Mouse (Mus musculus): ENCODE results near the gene Pagr1b. TPM values are rescaled to one million over a fixed set of nuclear protein-coding genes. Genes with fewer than 3 reads are reported as not detected.
A peak's percentile ranks its signal among the peaks of the same experiment; 100 is the strongest.

Gene Pagr1b
- polyA plus RNA-seq, 1 experiment from 2014 or later = not detected

DNA sequence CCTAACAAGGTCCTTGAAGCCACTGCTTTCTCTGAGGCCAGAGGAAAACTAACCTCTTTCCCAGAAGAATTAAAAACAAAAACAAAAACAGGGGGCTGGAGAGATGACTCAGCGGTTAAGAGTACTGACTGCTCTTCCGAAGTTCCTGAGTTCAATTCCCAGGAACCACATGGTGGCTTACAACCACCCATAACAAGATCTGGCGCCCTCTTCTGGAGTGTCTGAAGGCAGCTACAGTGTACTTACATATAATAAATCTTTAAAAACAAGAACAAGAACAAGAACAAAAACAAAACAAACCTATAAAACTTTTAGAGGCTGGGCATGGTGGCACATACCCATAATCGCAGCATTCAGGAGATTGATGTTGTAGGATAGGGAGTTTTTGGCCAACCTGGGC, 19.8 kb downstream of the Pagr1b start:
- no peaks in the 10 kb centered on the region for H3K9me3 ChIP-seq (ENCODE audit: control insufficient read depth, low read length)
- ATAC-seq (ENCODE audit: low FRiP score) = no peak

DNA sequence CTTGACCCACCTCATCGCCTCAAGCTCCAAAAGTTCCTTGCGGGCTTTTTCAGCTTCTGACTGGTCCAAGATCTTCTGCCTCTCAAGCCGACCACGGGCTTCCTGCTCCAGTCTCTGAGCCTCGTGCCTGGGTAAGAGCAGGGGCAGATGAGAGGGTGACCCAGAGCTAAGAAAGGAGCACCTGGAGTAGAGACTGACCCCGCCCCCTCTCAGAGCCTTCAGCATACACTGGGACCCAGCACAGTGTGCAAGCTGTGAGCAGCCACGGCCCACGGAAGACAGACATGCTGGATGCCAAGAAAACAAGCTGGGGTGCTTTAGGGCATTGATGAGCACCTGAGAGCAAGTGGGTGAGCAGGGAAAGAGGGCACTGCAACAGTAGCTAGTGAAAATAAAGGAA, 27.5 kb downstream of the Pagr1b start:
- no peak overlapping the region for H3K27ac ChIP-seq (ENCODE audit: low read depth, low read length)
- no peaks in the 10 kb centered on the region for H3K4me1 ChIP-seq (replicated peaks; ENCODE audit: control insufficient read depth, insufficient read depth, low read length)
- no peaks in the 10 kb centered on the region for H3K27me3 ChIP-seq (ENCODE audit: control insufficient read depth, insufficient read depth, low read length)
- ATAC-seq (ENCODE audit: low FRiP score) (no peak), DNase-seq (ENCODE audit: low spot score) (no peak)
- no peak overlapping the region for H3K4me2 ChIP-seq (replicated peaks; ENCODE audit: low read depth, low read length)
- WGBS = 75% methylated on average over 8 of the region's 8 CpGs
- no peaks in the 10 kb centered on the region for H3K9me3 ChIP-seq (ENCODE audit: control insufficient read depth, low read length)
- H3K4me3 ChIP-seq (ENCODE audit: low read depth, low read length) = no peak overlapping the region
- no peaks in the 10 kb centered on the region for H3K36me3 ChIP-seq (ENCODE audit: control insufficient read depth, insufficient read depth, low read length)
- no peak overlapping the region for H3K9ac ChIP-seq (ENCODE audit: low read depth, low read length)

More for the DNA sequence above, 19.8 kb downstream of the Pagr1b start:
- WGBS = 84% methylated on average over 4 of the region's 4 CpGs
- no peaks in the 10 kb centered on the region for H3K4me1 ChIP-seq (replicated peaks; ENCODE audit: control insufficient read depth, insufficient read depth, low read length)
- no peaks in the 10 kb centered on the region for H3K36me3 ChIP-seq (ENCODE audit: control insufficient read depth, insufficient read depth, low read length)
- no peak overlapping the region for H3K27ac ChIP-seq (ENCODE audit: low read depth, low read length)
- H3K9ac ChIP-seq (ENCODE audit: low read depth, low read length) = no peak overlapping the region
- no peak overlapping the region for H3K4me2 ChIP-seq (replicated peaks; ENCODE audit: low read depth, low read length)
- no peak for DNase-seq (ENCODE audit: low spot score)
- no peaks in the 10 kb centered on the region for H3K27me3 ChIP-seq (ENCODE audit: control insufficient read depth, insufficient read depth, low read length)
- no peak overlapping the region for H3K4me3 ChIP-seq (ENCODE audit: low read depth, low read length)

DNA sequence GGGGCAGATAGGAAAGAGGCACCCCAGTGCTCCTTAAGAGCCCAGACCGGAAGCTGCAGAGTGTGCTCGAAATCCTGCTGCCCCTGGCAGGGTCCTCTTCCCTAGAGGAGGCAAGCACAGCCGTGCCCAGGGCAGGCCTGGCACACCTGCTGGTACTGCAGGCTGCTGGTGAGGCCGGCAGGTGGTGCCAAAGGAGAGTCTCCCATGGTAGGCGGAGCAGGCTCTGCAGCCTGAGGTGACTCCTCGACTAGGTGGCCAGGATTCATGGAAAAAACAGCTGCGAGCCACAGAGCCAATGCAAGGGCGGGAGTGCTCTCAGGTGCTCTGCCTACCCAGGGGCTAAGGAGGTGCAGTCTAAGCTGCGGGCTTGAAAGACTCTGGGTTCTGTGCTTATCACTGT, 30.0 kb downstream of the Pagr1b start:
- Histone ChIP-seq H3K4me3 (ENCODE audit: low read depth, low read length) (no peak overlapping the region), H3K9me3 (ENCODE audit: control insufficient read depth, low read length) (no peaks in the 10 kb centered on the region), H3K27ac (ENCODE audit: low read depth, low read length) (no peak overlapping the region), H3K9ac (ENCODE audit: low read depth, low read length) (no peak overlapping the region), H3K36me3 (ENCODE audit: control insufficient read depth, insufficient read depth, low read length) (no peaks in the 10 kb centered on the region), H3K27me3 (ENCODE audit: control insufficient read depth, insufficient read depth, low read length) (no peaks in the 10 kb centered on the region), H3K4me2 (replicated peaks; ENCODE audit: low read depth, low read length) (no peak overlapping the region), H3K4me1 (replicated peaks; ENCODE audit: control insufficient read depth, insufficient read depth, low read length) (no peaks in the 10 kb centered on the region)
- WGBS = 49% methylated on average over 9 of the region's 9 CpGs
- ATAC-seq (ENCODE audit: low FRiP score) (no peak), DNase-seq (ENCODE audit: low spot score) (no peak)

DNA sequence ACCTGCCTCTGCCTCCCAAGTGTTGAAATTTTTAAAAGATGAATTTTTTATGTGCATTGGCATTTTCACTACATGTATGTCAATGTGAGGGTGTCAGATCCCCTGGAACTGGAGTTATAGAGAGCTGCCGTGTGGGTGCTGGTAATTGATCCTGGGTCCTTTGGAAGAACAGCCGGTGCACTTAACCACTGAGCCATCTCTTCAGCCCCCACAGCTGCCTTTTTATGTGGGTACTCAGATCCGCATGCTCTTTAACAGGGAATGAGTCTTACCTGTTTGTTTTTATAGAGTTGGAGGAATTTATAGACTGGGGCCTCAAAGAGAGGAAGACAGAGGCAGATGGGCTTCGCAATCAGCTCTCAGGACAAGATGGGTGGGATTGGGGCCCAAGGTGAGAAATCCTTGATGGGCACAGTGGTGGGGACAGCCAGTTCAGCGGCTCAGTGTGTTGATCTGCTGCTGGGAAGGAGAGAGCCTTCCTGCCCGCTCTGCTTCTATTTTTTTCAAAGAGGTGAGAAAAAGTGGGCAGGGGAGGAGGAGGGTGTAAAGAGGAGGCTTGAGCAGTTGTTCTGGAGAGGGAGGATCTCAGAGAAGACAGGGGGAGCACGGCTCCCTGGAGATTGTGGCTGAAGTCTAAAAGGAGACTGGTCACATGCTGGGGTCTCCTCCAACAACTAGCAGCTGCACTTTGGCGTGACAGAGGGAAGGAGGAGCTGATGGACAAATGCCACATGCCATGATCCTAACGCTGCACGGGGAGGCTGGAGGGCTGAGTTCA, 31.4 kb downstream of the Pagr1b start:
- no peaks in the 10 kb centered on the region for H3K4me1 ChIP-seq (replicated peaks; ENCODE audit: control insufficient read depth, insufficient read depth, low read length)
- no peaks in the 10 kb centered on the region for H3K27me3 ChIP-seq (ENCODE audit: control insufficient read depth, insufficient read depth, low read length)
- H3K4me3 ChIP-seq (ENCODE audit: low read depth, low read length) = no peak overlapping the region
- DNase-seq (ENCODE audit: low spot score) = no peak
- H3K9ac ChIP-seq (ENCODE audit: low read depth, low read length) = no peak overlapping the region
- H3K36me3 ChIP-seq (ENCODE audit: control insufficient read depth, insufficient read depth, low read length) = peaks cover 3% of the 10 kb centered on the region; the same call in 1 of the 2 replicates
- no peak overlapping the region for H3K27ac ChIP-seq (ENCODE audit: low read depth, low read length)
- 65% methylated on average over 10 of the region's 10 CpGs for WGBS
- H3K9me3 ChIP-seq (ENCODE audit: control insufficient read depth, low read length) = no peaks in the 10 kb centered on the region
- no peak overlapping the region for H3K4me2 ChIP-seq (replicated peaks; ENCODE audit: low read depth, low read length)
- no peak for ATAC-seq (ENCODE audit: low FRiP score)

DNA sequence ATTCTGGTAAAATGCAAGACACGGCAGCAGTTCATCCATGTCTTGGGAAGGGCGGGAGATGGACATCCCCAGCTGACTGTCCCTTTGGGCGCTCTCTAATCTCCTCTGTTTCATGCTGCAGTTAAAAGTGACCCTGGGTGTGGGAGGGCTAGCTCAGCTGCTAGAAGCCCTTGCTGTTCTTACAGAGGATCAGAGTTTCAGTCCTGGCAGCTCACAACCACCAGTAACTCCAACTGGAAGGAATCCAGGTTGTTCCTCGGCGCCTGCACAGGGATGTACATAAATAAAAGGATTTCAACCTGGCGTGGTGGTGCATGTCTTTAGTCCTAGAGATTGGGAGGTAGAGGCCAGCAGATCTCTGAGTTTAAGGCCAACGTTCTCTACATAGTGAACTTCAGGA, 33.2 kb downstream of the Pagr1b start:
- Histone ChIP-seq H3K4me1 (replicated peaks; ENCODE audit: control insufficient read depth, insufficient read depth, low read length) (no peaks in the 10 kb centered on the region), H3K9me3 (ENCODE audit: control insufficient read depth, low read length) (no peaks in the 10 kb centered on the region), H3K4me2 (replicated peaks; ENCODE audit: low read depth, low read length) (no peak overlapping the region), H3K27ac (ENCODE audit: low read depth, low read length) (no peak overlapping the region), H3K36me3 (ENCODE audit: control insufficient read depth, insufficient read depth, low read length) (peaks cover 4% of the 10 kb centered on the region; the same call in 1 of the 2 replicates), H3K4me3 (ENCODE audit: low read depth, low read length) (no peak overlapping the region), H3K27me3 (ENCODE audit: control insufficient read depth, insufficient read depth, low read length) (no peaks in the 10 kb centered on the region), H3K9ac (ENCODE audit: low read depth, low read length) (no peak overlapping the region)
- no peak for ATAC-seq (ENCODE audit: low FRiP score)
- WGBS = 90% methylated on average over 7 of the region's 7 CpGs
- DNase-seq (ENCODE audit: low spot score) = no peak

DNA sequence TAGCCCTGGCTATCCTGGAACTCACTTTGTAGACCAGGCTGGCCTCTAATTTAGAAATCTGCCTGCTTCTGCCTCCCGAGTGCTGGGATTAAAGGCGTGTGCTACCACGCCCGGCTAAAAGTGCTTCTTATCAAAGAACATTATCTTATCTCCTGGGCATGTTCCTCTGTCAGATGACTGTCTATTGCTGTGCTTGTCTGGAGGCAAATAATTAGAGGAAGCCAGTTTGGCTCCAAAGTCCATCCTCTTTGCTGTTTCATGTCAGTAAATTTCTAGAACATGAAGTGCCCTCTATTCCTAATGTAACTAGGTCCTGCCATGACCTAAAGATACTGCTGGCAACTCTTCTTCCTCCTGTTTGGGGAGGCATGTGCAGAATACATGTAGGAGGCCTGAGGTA, 34.2 kb downstream of the Pagr1b start:
- Histone ChIP-seq H3K36me3 (ENCODE audit: control insufficient read depth, insufficient read depth, low read length) (peaks cover 4% of the 10 kb centered on the region; the same call in 1 of the 2 replicates), H3K4me2 (replicated peaks; ENCODE audit: low read depth, low read length) (no peak overlapping the region), H3K27me3 (ENCODE audit: control insufficient read depth, insufficient read depth, low read length) (no peaks in the 10 kb centered on the region), H3K9ac (ENCODE audit: low read depth, low read length) (no peak overlapping the region), H3K4me1 (replicated peaks; ENCODE audit: control insufficient read depth, insufficient read depth, low read length) (no peaks in the 10 kb centered on the region), H3K9me3 (ENCODE audit: control insufficient read depth, low read length) (no peaks in the 10 kb centered on the region), H3K4me3 (ENCODE audit: low read depth, low read length) (no peak overlapping the region), H3K27ac (ENCODE audit: low read depth, low read length) (no peak overlapping the region)
- ATAC-seq (ENCODE audit: low FRiP score) (no peak), DNase-seq (ENCODE audit: low spot score) (no peak)
- 95% methylated on average over 4 of the region's 4 CpGs for WGBS

DNA sequence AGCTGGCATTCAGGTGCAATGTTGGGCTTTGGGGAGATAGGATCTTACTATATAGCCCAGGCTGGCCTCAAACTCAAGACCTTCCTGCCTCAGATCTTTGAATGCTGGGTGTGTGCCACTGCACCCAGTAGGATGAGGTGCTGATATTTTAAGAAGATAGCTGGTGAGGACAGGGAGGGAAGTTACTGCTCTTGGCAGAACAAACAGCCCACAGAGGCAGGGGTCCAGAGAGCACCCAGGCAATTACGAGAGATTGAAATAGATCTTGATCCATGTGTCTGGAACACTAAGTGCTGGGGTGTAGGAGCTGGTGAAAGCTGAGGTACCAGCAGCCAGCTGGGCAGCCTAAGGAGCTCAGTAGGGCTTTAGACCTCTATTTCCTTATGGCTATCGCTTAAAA, 34.7 kb downstream of the Pagr1b start:
- WGBS = 93% methylated on average over 2 of the region's 2 CpGs
- ATAC-seq (ENCODE audit: low FRiP score) = no peak

DNA sequence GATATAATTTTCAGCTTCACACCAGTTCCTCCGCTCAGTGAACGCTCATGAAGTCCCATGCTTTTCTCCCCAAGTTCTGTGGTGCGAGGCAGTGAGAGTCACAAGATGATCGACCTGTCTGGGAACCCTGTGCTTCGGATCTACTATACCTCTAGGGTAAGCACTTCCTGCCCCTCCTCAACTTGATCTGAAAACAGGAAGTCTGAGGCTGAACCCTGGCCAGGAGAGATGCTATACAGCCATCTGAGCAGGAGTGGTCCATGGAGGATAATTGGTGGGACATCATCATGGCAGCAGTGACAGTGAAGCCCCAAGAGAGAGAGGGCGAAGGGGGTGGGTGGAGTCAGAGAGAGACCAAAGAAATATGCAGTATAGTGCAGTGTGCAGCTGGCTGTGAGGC, 37.4 kb downstream of the Pagr1b start:
- ATAC-seq (ENCODE audit: low FRiP score) = no peak
- Histone ChIP-seq H3K9ac (ENCODE audit: low read depth, low read length) (no peak overlapping the region), H3K27me3 (ENCODE audit: control insufficient read depth, insufficient read depth, low read length) (no peaks in the 10 kb centered on the region), H3K4me1 (replicated peaks; ENCODE audit: control insufficient read depth, insufficient read depth, low read length) (no peaks in the 10 kb centered on the region), H3K4me2 (replicated peaks; ENCODE audit: low read depth, low read length) (no peak overlapping the region), H3K4me3 (ENCODE audit: low read depth, low read length) (no peak overlapping the region), H3K36me3 (ENCODE audit: control insufficient read depth, insufficient read depth, low read length) (peaks cover 4% of the 10 kb centered on the region; the same call in 1 of the 2 replicates), H3K27ac (ENCODE audit: low read depth, low read length) (no peak overlapping the region), H3K9me3 (ENCODE audit: control insufficient read depth, low read length) (no peaks in the 10 kb centered on the region)
- no peak for DNase-seq (ENCODE audit: low spot score)
- WGBS = 95% methylated on average over 6 of the region's 6 CpGs

More for the DNA sequence above, 34.7 kb downstream of the Pagr1b start:
- Histone ChIP-seq H3K27me3 (ENCODE audit: control insufficient read depth, insufficient read depth, low read length) (no peaks in the 10 kb centered on the region), H3K36me3 (ENCODE audit: control insufficient read depth, insufficient read depth, low read length) (peaks cover 4% of the 10 kb centered on the region; the same call in 1 of the 2 replicates), H3K9ac (ENCODE audit: low read depth, low read length) (no peak overlapping the region), H3K4me3 (ENCODE audit: low read depth, low read length) (no peak overlapping the region), H3K27ac (ENCODE audit: low read depth, low read length) (no peak overlapping the region), H3K4me1 (replicated peaks; ENCODE audit: control insufficient read depth, insufficient read depth, low read length) (no peaks in the 10 kb centered on the region), H3K9me3 (ENCODE audit: control insufficient read depth, low read length) (no peaks in the 10 kb centered on the region), H3K4me2 (replicated peaks; ENCODE audit: low read depth, low read length) (no peak overlapping the region)
- no peak for DNase-seq (ENCODE audit: low spot score)

DNA sequence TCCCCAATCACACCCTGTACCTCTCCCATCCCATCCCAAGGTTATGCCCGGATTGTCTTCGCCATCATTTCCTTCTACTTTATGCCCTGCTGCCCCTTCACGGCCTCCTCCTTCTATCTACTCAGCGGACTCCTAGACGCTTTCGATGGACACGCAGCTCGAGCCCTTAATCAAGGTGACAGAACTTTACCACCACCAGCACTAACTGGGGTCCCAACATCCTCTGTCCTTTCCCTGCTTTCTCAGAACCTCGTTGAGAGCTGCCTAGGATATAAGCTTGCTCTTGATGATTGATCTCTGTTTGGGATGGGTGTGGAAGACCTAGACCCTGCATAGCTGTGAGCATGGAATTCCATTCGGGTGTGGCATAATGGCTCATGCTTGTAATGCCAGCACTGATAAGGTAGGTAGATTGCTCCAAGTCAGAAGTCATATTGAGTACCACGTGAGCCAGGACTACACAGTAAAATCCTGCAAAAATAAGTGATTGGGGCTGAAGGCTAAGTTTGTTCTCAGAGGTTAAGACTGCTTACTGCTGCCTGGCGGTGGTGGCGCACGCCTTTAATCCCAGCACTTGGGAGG, 39.3 kb downstream of the Pagr1b start:
- no peaks in the 10 kb centered on the region for H3K4me1 ChIP-seq (replicated peaks; ENCODE audit: control insufficient read depth, insufficient read depth, low read length)
- H3K27ac ChIP-seq (ENCODE audit: low read depth, low read length) = peak overlapping the region; percentile 88; the same call in 1 of the 2 replicates
- peaks cover 4% of the 10 kb centered on the region; the same call in 1 of the 2 replicates for H3K36me3 ChIP-seq (ENCODE audit: control insufficient read depth, insufficient read depth, low read length)
- no peaks in the 10 kb centered on the region for H3K27me3 ChIP-seq (ENCODE audit: control insufficient read depth, insufficient read depth, low read length)
- ATAC-seq (ENCODE audit: low FRiP score) (peak; percentile 6; the same call in 1 of the 2 replicates), DNase-seq (ENCODE audit: low spot score) (no peak)
- WGBS = 28% methylated on average over 14 of the region's 14 CpGs
- peak overlapping the region; percentile 98 for H3K4me3 ChIP-seq (ENCODE audit: low read depth, low read length)
- peak overlapping the region; percentile 58 for H3K4me2 ChIP-seq (replicated peaks; ENCODE audit: low read depth, low read length)
- H3K9ac ChIP-seq (ENCODE audit: low read depth, low read length) = peak overlapping the region; percentile 99
- no peaks in the 10 kb centered on the region for H3K9me3 ChIP-seq (ENCODE audit: control insufficient read depth, low read length)
